Mouse (Mus musculus) liver, embryonic 14.5 days (tissue): ENCODE measurements at regions not wholly inside any gene's neighbourhood (a gene's known extent, or its start where the extent isn't known, plus 50 kb on each side); places are given as distances from the start of the nearest gene placed in this dataset.

Experiments used
- ATAC-seq: fragments of 200-750 bp; cut with Nextera tagmentation; 2 replicates; pipeline ENCODE4 v1.8.0; 2017; ENCODE audit warnings: moderate number of reproducible peaks, mild to moderate bottlenecking, moderate library complexity; ENCODE audit not compliant: insufficient read depth
- DNase-seq, 3 experiments: peaks; one replicate each; pipeline ENCODE4 v3.0.0-alpha.2; 2012 to 2013; ENCODE audit warnings: low read depth in 3 of 3, low spot score in 3 of 3
- H3K27ac ChIP-seq: fragments of 300-500 bp; sonication (generic); 2 replicates; pipeline ENCODE4 v1.5.1; 2014; ENCODE audit warnings: moderate library complexity, mild to moderate bottlenecking, control low read depth, inconsistent platforms
- H3K27me3 ChIP-seq: fragments of 300-500 bp; sonication (generic); 2 replicates; pipeline ENCODE4 v1.6.1; 2014; ENCODE audit warnings: mild to moderate bottlenecking, low read length, moderate library complexity; ENCODE audit not compliant: control insufficient read depth, insufficient read depth
- H3K36me3 ChIP-seq: fragments of 300-500 bp; sonication (generic); replicated peaks from 2 replicates; pipeline ENCODE4 v1.6.1; 2014; ENCODE audit warnings: low read depth; ENCODE audit not compliant: control insufficient read depth, insufficient read depth
- H3K4me1 ChIP-seq, 2 experiments: fragments of 200-500 bp in 1 of 2; fragments of 300-500 bp in 1 of 2; sonication (generic) in 1 of 2; replicated peaks; 2 replicates each; pipeline ENCODE4 v1.6.1; 2012 to 2014; ENCODE audit warnings: antibody characterized with exemption in 1 of 2, inconsistent platforms in 1 of 2, low read length in 1 of 2; ENCODE audit not compliant: control insufficient read depth in 2 of 2, insufficient read depth in 2 of 2
- H3K4me2 ChIP-seq: fragments of 300-500 bp; sonication (generic); 2 replicates; pipeline ENCODE4 v1.6.1; 2014; ENCODE audit warnings: low read depth, mild to moderate bottlenecking, control low read depth, moderate library complexity
- H3K4me3 ChIP-seq, 2 experiments: fragments of 200-500 bp in 1 of 2; fragments of 300-500 bp in 1 of 2; sonication (generic) in 1 of 2; 2 replicates each; pipeline ENCODE4 v1.5.1; 2012 to 2014; ENCODE audit warnings: low read depth in 2 of 2, low read length in 2 of 2, mild to moderate bottlenecking in 2 of 2, control low read depth in 1 of 2, inconsistent platforms in 1 of 2, moderate library complexity in 1 of 2; ENCODE audit not compliant: insufficient read depth in 1 of 2
- H3K9ac ChIP-seq: fragments of 300-500 bp; sonication (generic); replicated peaks from 2 replicates; pipeline ENCODE4 v1.6.1; 2014; ENCODE audit warnings: mild to moderate bottlenecking, control low read depth, moderate library complexity
- H3K9me3 ChIP-seq: fragments of 300-500 bp; sonication (generic); 2 replicates; pipeline ENCODE4 v1.6.1; 2016; ENCODE audit warnings: low read length, mixed read lengths; ENCODE audit not compliant: control insufficient read depth
- CTCF ChIP-seq: IDR thresholded peaks from 2 replicates; pipeline ENCODE4 v1.5.1; 2016; ENCODE audit warnings: antibody characterized with exemption, low read depth, control low read depth
- EP300 ChIP-seq: IDR thresholded peaks from 2 replicates; pipeline ENCODE4 v1.6.1; 2016; ENCODE audit warnings: antibody characterized with exemption, low read depth
- WGBS: fragments of 180-500 bp; shearing (Covaris S2); extraction: QIAGEN DNeasy Blood & Tissue Kit; methylation state at CpG from one replicate; pipeline ENCODE4 v1.1.7; 2014; ENCODE audit not compliant: insufficient replicate concordance; 5-methylcytosine and 5-hydroxymethylcytosine counted together

DNA sequence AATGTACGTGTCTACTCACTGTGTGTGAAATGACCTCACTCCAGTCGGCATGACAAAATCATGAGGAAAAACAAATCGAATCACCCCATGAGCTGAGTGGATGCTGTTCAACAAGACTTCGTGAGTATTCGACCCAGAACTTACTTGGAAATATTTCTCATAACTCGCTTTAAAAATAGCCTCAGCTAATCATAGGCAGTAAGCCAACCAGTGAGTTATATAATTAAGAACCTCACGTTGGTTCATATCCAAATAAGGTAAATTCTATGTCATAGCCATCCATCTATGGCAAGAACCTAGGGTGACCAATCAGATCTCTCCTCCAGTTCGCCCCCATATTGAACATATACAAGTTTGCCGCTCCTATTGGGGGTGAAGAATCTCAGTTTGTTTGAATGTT, 466.5 kb upstream of the Gm19410 start:
- H3K9me3 ChIP-seq, result no peaks in the 10 kb centered on the region
- no peak overlapping the region for H3K4me3 ChIP-seq
- H3K27me3 ChIP-seq, result no peaks in the 10 kb centered on the region
- ATAC-seq (no peak), DNase-seq (no peak)
- no peak for TF ChIP-seq CTCF
- TF ChIP-seq EP300, result no peak
- no peak overlapping the region for H3K9ac ChIP-seq
- H3K4me1 ChIP-seq, result no peaks in the 10 kb centered on the region
- WGBS, result 65% methylated on average over 9 of the region's 9 CpGs
- H3K4me2 ChIP-seq, result no peak overlapping the region
- no peaks in the 10 kb centered on the region for H3K36me3 ChIP-seq
- no peak overlapping the region for H3K27ac ChIP-seq

DNA sequence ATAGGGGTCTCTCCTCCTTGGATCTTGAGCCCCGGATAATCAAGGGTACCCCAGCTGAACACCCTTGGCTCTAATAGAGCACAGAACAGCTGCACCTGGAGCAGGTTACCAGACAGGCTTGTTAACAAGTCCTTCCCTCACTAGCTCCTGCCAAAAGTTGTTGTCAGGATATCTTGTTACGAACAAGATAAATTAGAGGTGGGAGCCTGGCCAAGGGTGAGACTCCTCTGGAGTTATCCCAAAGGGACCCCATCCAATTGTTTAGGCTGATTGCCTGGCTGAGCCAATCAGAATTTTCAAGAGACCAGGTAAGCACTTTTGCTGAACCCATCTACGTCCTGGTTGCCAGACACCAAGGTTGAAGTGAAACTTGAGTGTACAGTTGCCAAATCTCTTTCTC, 465.2 kb upstream of the Gm19410 start:
- Histone ChIP-seq H3K36me3 (no peaks in the 10 kb centered on the region), H3K27me3 (no peaks in the 10 kb centered on the region), H3K9me3 (no peaks in the 10 kb centered on the region), H3K4me3 (no peak overlapping the region), H3K4me2 (no peak overlapping the region), H3K9ac (no peak overlapping the region), H3K4me1 (no peaks in the 10 kb centered on the region), H3K27ac (no peak overlapping the region)
- ATAC-seq (no peak), DNase-seq (no peak)
- TF ChIP-seq CTCF, result no peak
- WGBS, result 54% methylated on average over 3 of the region's 3 CpGs

DNA sequence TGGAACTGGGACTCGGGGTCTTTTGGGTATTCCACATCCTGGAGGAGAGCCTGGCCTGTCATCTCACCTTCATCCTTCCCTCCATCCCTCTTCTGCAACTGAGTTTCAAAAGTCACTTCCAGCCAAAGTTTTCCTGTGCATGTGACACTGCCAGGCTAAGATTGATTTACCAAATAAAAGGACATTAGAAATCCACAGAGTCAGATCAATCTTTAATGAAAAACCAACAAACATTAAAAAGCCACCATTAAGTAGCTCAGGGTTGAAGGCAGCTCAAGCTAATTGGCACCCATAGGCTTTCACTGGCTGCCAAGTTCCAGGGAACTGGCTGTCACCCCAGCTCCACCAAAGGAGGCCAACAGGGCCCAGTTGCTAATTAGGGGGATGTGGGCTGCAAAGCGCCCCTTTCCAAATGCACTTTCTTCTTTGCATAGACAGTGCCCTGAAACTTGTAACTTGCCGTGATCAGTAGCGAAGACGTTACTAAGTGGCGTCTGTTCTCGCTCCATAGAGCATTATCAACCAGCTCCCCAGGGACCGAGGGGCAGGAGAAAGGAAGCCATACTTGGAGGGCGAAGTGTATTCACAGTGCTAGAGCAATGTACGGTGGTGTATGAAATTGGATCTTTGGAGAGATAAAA, 464.6 kb upstream of the Gm19410 start:
- no peak for DNase-seq

DNA sequence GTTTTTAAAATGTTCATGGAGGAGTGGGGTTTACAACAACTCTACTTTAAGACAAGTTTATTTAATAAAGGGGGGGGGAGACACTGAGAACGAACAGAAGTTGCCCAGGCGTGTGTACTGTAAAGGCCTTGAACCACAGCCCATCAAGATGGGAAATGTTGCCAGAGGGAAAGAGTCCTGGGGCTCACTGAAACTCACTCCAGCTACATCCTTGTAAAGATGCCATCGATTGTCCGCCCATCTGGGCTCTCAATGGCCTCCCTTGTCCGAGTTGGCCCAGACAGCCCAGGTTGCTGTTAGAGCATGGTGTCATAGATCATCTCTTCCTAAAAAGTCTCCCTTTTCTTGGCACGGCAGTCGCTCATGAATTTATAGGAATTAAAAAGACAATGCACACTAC, 462.7 kb upstream of the Gm19410 start:
- no peak for TF ChIP-seq CTCF
- TF ChIP-seq EP300, result no peak
- no peak for ATAC-seq
- 58% methylated on average over 7 of the region's 7 CpGs for WGBS

More for the DNA sequence above, 464.6 kb upstream of the Gm19410 start:
- Histone ChIP-seq H3K27ac (no peak overlapping the region), H3K4me3 (no peak overlapping the region), H3K9me3 (no peaks in the 10 kb centered on the region), H3K4me1 (no peaks in the 10 kb centered on the region), H3K4me2 (no peak overlapping the region), H3K36me3 (no peaks in the 10 kb centered on the region), H3K27me3 (no peaks in the 10 kb centered on the region), H3K9ac (no peak overlapping the region)
- TF ChIP-seq EP300, result no peak
- TF ChIP-seq CTCF, result no peak
- 72% methylated on average over 10 of the region's 10 CpGs for WGBS
- no peak for ATAC-seq

DNA sequence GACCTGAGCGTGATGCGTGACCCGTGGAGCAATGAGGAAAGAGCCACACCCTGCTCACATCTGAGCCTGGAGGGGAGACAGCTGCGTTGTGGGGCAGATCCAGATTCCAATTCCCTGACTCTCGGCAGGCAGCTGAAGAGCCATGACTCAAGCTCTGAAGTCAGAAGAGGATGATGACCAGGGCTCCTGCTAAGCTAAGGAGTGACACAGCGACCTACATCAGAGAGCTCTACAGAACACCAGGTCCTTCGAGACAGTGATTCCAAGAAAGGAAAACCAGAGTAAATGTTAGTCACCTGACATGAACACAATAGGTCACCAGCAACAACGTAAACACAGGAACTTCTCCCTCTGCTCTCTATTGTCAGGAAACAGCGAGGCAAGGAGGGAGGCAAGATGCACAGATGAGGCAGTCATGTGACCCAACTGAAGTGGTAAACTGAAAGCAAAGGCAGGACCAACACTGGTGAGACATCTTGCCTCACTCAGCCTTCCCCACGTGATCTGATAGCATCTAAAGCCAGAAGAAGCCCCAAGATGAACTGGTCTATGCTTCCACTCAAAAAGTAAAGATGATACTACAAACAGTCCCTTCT, 444.2 kb upstream of the Gm19410 start:
- no peaks in the 10 kb centered on the region for H3K36me3 ChIP-seq
- ATAC-seq, result no peak
- H3K27me3 ChIP-seq, result no peaks in the 10 kb centered on the region
- H3K9ac ChIP-seq, result no peak overlapping the region
- H3K4me3 ChIP-seq, result no peak overlapping the region
- no peaks in the 10 kb centered on the region for H3K4me1 ChIP-seq
- no peak for TF ChIP-seq CTCF
- no peak for TF ChIP-seq EP300
- H3K4me2 ChIP-seq, result no peak overlapping the region
- H3K9me3 ChIP-seq, result no peaks in the 10 kb centered on the region
- H3K27ac ChIP-seq, result no peak overlapping the region
- DNase-seq, result no peak
- 52% methylated on average over 10 of the region's 10 CpGs for WGBS

More for the DNA sequence above, 462.7 kb upstream of the Gm19410 start:
- Histone ChIP-seq H3K27me3 (no peaks in the 10 kb centered on the region), H3K36me3 (no peaks in the 10 kb centered on the region), H3K9me3 (no peaks in the 10 kb centered on the region), H3K4me2 (no peak overlapping the region), H3K4me1 (no peaks in the 10 kb centered on the region), H3K9ac (no peak overlapping the region), H3K4me3 (no peak overlapping the region), H3K27ac (no peak overlapping the region)
- DNase-seq, result no peak
